Mouse (Mus musculus) MEL (cell line): ENCODE data around the gene Enkur. TPM values are rescaled to one million over a fixed set of nuclear protein-coding genes. Genes with fewer than 3 reads are reported as not detected.

Experiments
- DNase-seq: peaks from one replicate; pipeline ENCODE4 v3.0.0; 2011; ENCODE audit warnings: low read depth, low spot score
- H3K27ac ChIP-seq: 2 replicates; pipeline ENCODE4 v1.5.1; 2012; ENCODE audit warnings: low read depth, mild to moderate bottlenecking, control low read depth, low read length, moderate library complexity; ENCODE audit not compliant: control insufficient read depth
- H3K27me3 ChIP-seq, 2 experiments: fragments of 150-350 bp in 1 of 2; sonication (generic) in 1 of 2; 2 replicates each; pipeline ENCODE4 v1.6.1; 2012; ENCODE audit warnings: low read length in 2 of 2, mild to moderate bottlenecking in 2 of 2, improper control_type of control experiment in 1 of 2, moderate library complexity in 1 of 2; ENCODE audit not compliant: insufficient read depth in 2 of 2, control insufficient read depth in 1 of 2
- H3K36me3 ChIP-seq, 2 experiments: 2 replicates each; pipeline ENCODE4 v1.6.1; 2012 to 2014; ENCODE audit warnings: low read length in 2 of 2, improper control_type of control experiment in 1 of 2, inconsistent platforms in 1 of 2, mild to moderate bottlenecking in 1 of 2; ENCODE audit not compliant: insufficient read depth in 2 of 2, control insufficient read depth in 1 of 2
- H3K4me1 ChIP-seq, 2 experiments: fragments of 150-350 bp in 1 of 2; sonication (generic) in 1 of 2; 2 replicates each; pipeline ENCODE4 v1.6.1; 2012; ENCODE audit warnings: low read length in 2 of 2, improper control_type of control experiment in 1 of 2, mild to moderate bottlenecking in 1 of 2; ENCODE audit not compliant: insufficient read depth in 2 of 2, control insufficient read depth in 1 of 2
- H3K4me3 ChIP-seq, 2 experiments: fragments of 150-350 bp in 1 of 2; sonication (generic) in 1 of 2; 2 replicates each; pipeline ENCODE4 v1.5.1; 2012; ENCODE audit warnings: low read depth in 2 of 2, low read length in 2 of 2, mild to moderate bottlenecking in 2 of 2, moderate library complexity in 2 of 2, control low read depth in 1 of 2, improper control_type of control experiment in 1 of 2; ENCODE audit not compliant: control insufficient read depth in 1 of 2, insufficient read depth in 1 of 2
- H3K79me2 ChIP-seq: 2 replicates; pipeline ENCODE4 v1.6.1; 2012; ENCODE audit warnings: mild to moderate bottlenecking, low read length, moderate library complexity; ENCODE audit not compliant: control insufficient read depth, poor library complexity, insufficient read depth
- H3K9ac ChIP-seq: 2 replicates; pipeline ENCODE4 v1.6.1; 2012; ENCODE audit warnings: low read depth, mild to moderate bottlenecking, control low read depth, low read length, moderate library complexity; ENCODE audit not compliant: control insufficient read depth, poor library complexity, severe bottlenecking
- H3K9me3 ChIP-seq: fragments of 150-350 bp; sonication (generic); replicated peaks from 2 replicates; pipeline ENCODE4 v1.6.1; 2012; ENCODE audit warnings: mild to moderate bottlenecking, low read length, improper control_type of control experiment, moderate library complexity; ENCODE audit not compliant: insufficient read depth
- CHD1 ChIP-seq: IDR thresholded peaks from 2 replicates; pipeline ENCODE4 v1.6.1; 2012; ENCODE audit warnings: low read depth, mild to moderate bottlenecking, inconsistent platforms, low read length, improper control_type of control experiment
- CHD2 ChIP-seq: IDR thresholded peaks from 2 replicates; pipeline ENCODE4 v1.6.1; 2011; ENCODE audit warnings: low read length, improper control_type of control experiment
- CTCF ChIP-seq, 3 experiments: IDR thresholded peaks in 2 of 3; conservative IDR thresholded peaks in 1 of 3; 2 replicates each; pipeline ENCODE4 v1.5.1; 2011 to 2012; ENCODE audit warnings: low read length in 3 of 3, low read depth in 2 of 3, mild to moderate bottlenecking in 2 of 3, improper control_type of control experiment in 1 of 3, inconsistent platforms in 1 of 3, mixed read lengths in 1 of 3, moderate library complexity in 1 of 3; ENCODE audit not compliant: control insufficient read depth in 1 of 3, insufficient read depth in 1 of 3, poor library complexity in 1 of 3, severe bottlenecking in 1 of 3
- E2F4 ChIP-seq: IDR thresholded peaks from 2 replicates; pipeline ENCODE4 v1.6.1; 2011; ENCODE audit warnings: low read depth, low read length, improper control_type of control experiment, borderline replicate concordance
- GATA1 ChIP-seq: IDR thresholded peaks from 2 replicates; pipeline ENCODE4 v1.6.1; 2011; ENCODE audit warnings: low read depth, low read length, improper control_type of control experiment
- JUND ChIP-seq: IDR thresholded peaks from 2 replicates; pipeline ENCODE4 v1.6.1; 2011; ENCODE audit warnings: low read depth, mild to moderate bottlenecking, improper control_type of control experiment, low read length
- KAT2A ChIP-seq: conservative IDR thresholded peaks from 2 replicates; pipeline ENCODE4 v1.6.1; 2012; ENCODE audit warnings: low read depth, low read length, improper control_type of control experiment, inconsistent platforms
- MAFK ChIP-seq: IDR thresholded peaks from 2 replicates; pipeline ENCODE4 v1.6.1; 2011; ENCODE audit warnings: low read depth, mild to moderate bottlenecking, low read length, improper control_type of control experiment, borderline replicate concordance
- MAZ ChIP-seq: IDR thresholded peaks from 2 replicates; pipeline ENCODE4 v1.6.1; 2012; ENCODE audit warnings: low read depth, mild to moderate bottlenecking, inconsistent platforms, low read length, improper control_type of control experiment
- MXI1 ChIP-seq: IDR thresholded peaks from 2 replicates; pipeline ENCODE4 v1.6.1; 2011; ENCODE audit warnings: mild to moderate bottlenecking, low read depth, low read length, improper control_type of control experiment
- MYC ChIP-seq: IDR thresholded peaks from 2 replicates; pipeline ENCODE4 v1.6.1; 2011; ENCODE audit warnings: low read depth, mild to moderate bottlenecking, low read length, improper control_type of control experiment, moderate library complexity
- POLR2A ChIP-seq, 2 experiments: IDR thresholded peaks; 2 replicates each; pipeline ENCODE4 v1.6.1; 2011 to 2012; ENCODE audit warnings: low read length in 2 of 2, mild to moderate bottlenecking in 2 of 2, control low read depth in 1 of 2, improper control_type of control experiment in 1 of 2, low read depth in 1 of 2, moderate library complexity in 1 of 2; ENCODE audit not compliant: control insufficient read depth in 1 of 2, insufficient read depth in 1 of 2, poor library complexity in 1 of 2
- POLR2AphosphoS2 ChIP-seq: IDR thresholded peaks from 2 replicates; pipeline ENCODE4 v1.6.1; 2011; ENCODE audit warnings: low read length, improper control_type of control experiment
- RAD21 ChIP-seq: IDR thresholded peaks from 2 replicates; pipeline ENCODE4 v1.6.1; 2011; ENCODE audit warnings: mild to moderate bottlenecking, low read depth, low read length, improper control_type of control experiment
- RCOR1 ChIP-seq: IDR thresholded peaks from 2 replicates; pipeline ENCODE4 v1.6.1; 2012; ENCODE audit warnings: low read depth, mild to moderate bottlenecking, inconsistent platforms, low read length, improper control_type of control experiment
- SMC3 ChIP-seq: IDR thresholded peaks from 2 replicates; pipeline ENCODE4 v1.6.1; 2011; ENCODE audit warnings: low read depth, low read length, improper control_type of control experiment
- TAL1 ChIP-seq: IDR thresholded peaks from 2 replicates; pipeline ENCODE4 v1.6.1; 2012; ENCODE audit warnings: mild to moderate bottlenecking, inconsistent platforms, low read length, moderate library complexity, mixed read lengths
- TCF12 ChIP-seq: IDR thresholded peaks from 2 replicates; pipeline ENCODE4 v1.6.1; 2014; ENCODE audit warnings: low read depth, mild to moderate bottlenecking, inconsistent platforms, low read length, improper control_type of control experiment, moderate library complexity
- UBTF ChIP-seq: IDR thresholded peaks from 2 replicates; pipeline ENCODE4 v1.6.1; 2012; ENCODE audit warnings: low read depth, mild to moderate bottlenecking, inconsistent platforms, low read length, improper control_type of control experiment, moderate library complexity, borderline replicate concordance; ENCODE audit not compliant: insufficient read depth
- USF1 ChIP-seq: IDR thresholded peaks from 2 replicates; pipeline ENCODE4 v1.6.1; 2014; ENCODE audit warnings: low read depth, mild to moderate bottlenecking, inconsistent platforms, low read length, improper control_type of control experiment, moderate library complexity
- ZC3H11A ChIP-seq: IDR thresholded peaks from 2 replicates; pipeline ENCODE4 v1.6.1; 2012; ENCODE audit warnings: low read depth, mild to moderate bottlenecking, inconsistent platforms, low read length, improper control_type of control experiment
- ZKSCAN1 ChIP-seq: IDR thresholded peaks from 2 replicates; pipeline ENCODE4 v1.6.1; 2012; ENCODE audit warnings: low read depth, mild to moderate bottlenecking, inconsistent platforms, low read length, improper control_type of control experiment, moderate library complexity
- ZMIZ1 ChIP-seq: IDR thresholded peaks from 2 replicates; pipeline ENCODE4 v1.6.1; 2012; ENCODE audit warnings: low read depth, mild to moderate bottlenecking, inconsistent platforms, low read length, improper control_type of control experiment, moderate library complexity
- ZNF384 ChIP-seq: IDR thresholded peaks from 2 replicates; pipeline ENCODE4 v1.6.1; 2012; ENCODE audit warnings: low read depth, mild to moderate bottlenecking, inconsistent platforms, low read length, improper control_type of control experiment
- polyA plus RNA-seq, 2 experiments: library from polyadenylated mRNA; stranded (reverse) in 1 of 2; unstranded in 1 of 2; fragments of >175 nt in 1 of 2; fragments of >200 nt in 1 of 2; gene quantifications; 2 replicates each; pipeline versions ENCODE4 v1.2.1 to v1.2.4; 2012; ENCODE audit warnings: low replicate concordance in 2 of 2, low read depth in 1 of 2; ENCODE audit not compliant: insufficient read length in 2 of 2, insufficient read depth in 1 of 2, missing spikeins in 1 of 2
- total RNA-seq: library from RNA; depleted of rRNA; stranded (reverse); fragments of 300-350 nt; gene quantifications from 2 replicates; pipeline ENCODE4 v1.2.3, GENCODE M21; 2012

Enkur gene
- total and polyA plus RNA-seq, 3 experiments: not detected

DNA sequence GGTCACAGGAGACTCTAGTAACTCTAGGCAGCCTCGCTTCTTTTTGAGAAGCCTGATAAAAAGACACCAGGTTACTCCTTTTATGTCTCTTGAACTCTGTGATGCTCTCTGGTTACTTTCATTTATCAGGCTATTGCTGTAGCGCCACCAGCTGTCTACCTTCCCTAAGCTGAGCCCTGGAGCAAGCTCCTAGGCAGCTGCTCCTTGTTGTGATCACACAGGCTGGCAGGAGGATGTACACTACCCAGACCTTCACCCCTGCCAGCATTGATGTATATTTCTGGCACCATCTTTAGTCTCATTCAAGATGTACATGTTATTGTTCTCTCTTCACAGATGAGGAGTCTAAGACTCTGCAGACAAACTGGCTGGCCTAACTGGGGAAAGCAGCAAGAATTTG lies 25.1 kb upstream of the Enkur start:
- no peak overlapping the region for H3K4me3 ChIP-seq
- no peaks in the 10 kb centered on the region for H3K36me3 ChIP-seq
- no peak overlapping the region for H3K27ac ChIP-seq
- no peaks in the 10 kb centered on the region for H3K79me2 ChIP-seq
- H3K9me3 ChIP-seq: no peaks in the 10 kb centered on the region
- H3K9ac ChIP-seq: no peak overlapping the region
- no peaks in the 10 kb centered on the region for H3K27me3 ChIP-seq
- DNase-seq: no peak
- no peaks in the 10 kb centered on the region for H3K4me1 ChIP-seq
- no peak for TF ChIP-seq KAT2A
- no peak for TF ChIP-seq MAFK
- TF ChIP-seq CHD2: no peak
- TF ChIP-seq SMC3: 0 out of 2 replicates have a peak, but pooled peaks have one; percentile 15
- no peak for TF ChIP-seq UBTF
- no peak for TF ChIP-seq ZKSCAN1
- TF ChIP-seq RAD21: peak; percentile 3
- TF ChIP-seq POLR2A (IDR thresholded peaks at IDR 0.05; ENCODE audit: control insufficient read depth in 1 of 2, insufficient read depth in 1 of 2, low read depth in 1 of 2, low read length in 2 of 2, poor library complexity in 1 of 2): no peak
- TF ChIP-seq MYC: no peak
- TF ChIP-seq ZNF384: no peak
- no peak for TF ChIP-seq CHD1
- no peak for TF ChIP-seq POLR2AphosphoS2
- no peak for TF ChIP-seq MXI1
- TF ChIP-seq TAL1: no peak
- no peak for TF ChIP-seq RCOR1
- TF ChIP-seq MAZ: no peak
- TF ChIP-seq CTCF (IDR thresholded peaks at IDR 0.05 in 2 of 3, conservative IDR thresholded peaks at IDR 0.05 in 1 of 3; ENCODE audit: control insufficient read depth in 1 of 3, insufficient read depth in 1 of 3, low read depth in 2 of 3, low read length in 3 of 3, poor library complexity in 1 of 3, severe bottlenecking in 1 of 3): peak in 1 of 3 experiments; percentile 3; a peak in 1 of 6 replicates

DNA sequence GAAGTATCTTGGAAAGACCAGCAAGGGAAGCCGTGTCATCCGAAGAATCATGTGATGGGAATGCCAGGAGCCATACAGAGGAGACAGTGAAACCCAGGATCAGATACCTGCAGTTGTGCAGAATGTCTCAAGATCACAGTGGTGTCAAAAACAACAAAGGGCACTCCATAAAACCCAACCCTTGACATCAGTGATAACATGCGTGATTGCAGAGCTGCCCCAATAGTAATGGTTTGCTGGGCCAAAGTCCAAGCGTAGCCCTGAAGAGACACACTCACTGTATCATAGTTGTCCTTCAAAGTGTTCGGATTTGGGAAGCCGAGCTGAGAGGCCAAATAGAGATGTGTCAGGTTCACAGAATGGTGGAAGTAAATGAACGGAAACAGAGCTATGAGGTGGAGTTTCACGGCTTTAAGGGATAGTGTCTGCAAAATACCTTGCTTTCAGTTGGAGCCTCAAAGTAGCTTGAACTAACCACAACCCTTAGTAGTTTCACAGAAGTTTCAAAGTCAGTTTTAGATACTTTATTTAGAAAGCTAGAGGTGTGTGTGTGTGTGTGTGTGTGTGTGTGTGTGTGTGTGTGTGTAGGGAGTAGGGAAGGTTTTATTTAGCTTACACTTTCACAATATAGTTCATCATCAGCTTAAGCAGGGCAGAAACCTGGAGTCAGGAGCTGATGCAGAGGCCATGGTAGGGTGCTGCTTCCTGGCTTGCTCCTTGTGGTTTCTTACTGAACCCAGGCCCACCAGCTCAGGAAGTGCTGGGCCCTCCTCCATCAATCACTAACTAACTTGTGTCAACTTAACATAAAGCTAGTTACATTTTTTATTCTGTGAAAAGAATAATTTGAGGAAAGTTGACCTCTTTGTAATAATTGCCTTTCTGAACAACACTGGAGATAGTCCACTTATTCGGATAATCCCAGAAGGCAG lies 17.6 kb upstream of the Enkur start:
- Histone ChIP-seq H3K4me3 (no peak overlapping the region), H3K9ac (no peak overlapping the region), H3K27ac (no peak overlapping the region), H3K27me3 (no peaks in the 10 kb centered on the region), H3K4me1 (no peaks in the 10 kb centered on the region), H3K79me2 (no peaks in the 10 kb centered on the region), H3K36me3 (no peaks in the 10 kb centered on the region), H3K9me3 (no peaks in the 10 kb centered on the region)
- no peak for TF ChIP-seq TCF12
- TF ChIP-seq GATA1: no peak
- no peak for TF ChIP-seq ZKSCAN1
- TF ChIP-seq JUND: no peak
- TF ChIP-seq POLR2A (IDR thresholded peaks at IDR 0.05; ENCODE audit: control insufficient read depth in 1 of 2, insufficient read depth in 1 of 2, low read depth in 1 of 2, low read length in 2 of 2, poor library complexity in 1 of 2): no peak
- TF ChIP-seq ZMIZ1: no peak
- no peak for TF ChIP-seq TAL1
- TF ChIP-seq SMC3: no peak
- TF ChIP-seq MYC: no peak
- no peak for TF ChIP-seq E2F4
- TF ChIP-seq POLR2AphosphoS2: no peak
- TF ChIP-seq ZC3H11A: no peak
- no peak for TF ChIP-seq RCOR1
- no peak for TF ChIP-seq USF1
- TF ChIP-seq ZNF384: no peak
- no peak for TF ChIP-seq CHD1
- DNase-seq: no peak
